Mouse (Mus musculus): ENCODE measurements around the gene Gm28551. TPM values are rescaled to one million over a fixed set of nuclear protein-coding genes. Genes with fewer than 3 reads are reported as not detected.

Gene Gm28551
- total RNA-seq, 2 experiments from 2014 or later = 0.21 TPM; not detected in 1

DNA sequence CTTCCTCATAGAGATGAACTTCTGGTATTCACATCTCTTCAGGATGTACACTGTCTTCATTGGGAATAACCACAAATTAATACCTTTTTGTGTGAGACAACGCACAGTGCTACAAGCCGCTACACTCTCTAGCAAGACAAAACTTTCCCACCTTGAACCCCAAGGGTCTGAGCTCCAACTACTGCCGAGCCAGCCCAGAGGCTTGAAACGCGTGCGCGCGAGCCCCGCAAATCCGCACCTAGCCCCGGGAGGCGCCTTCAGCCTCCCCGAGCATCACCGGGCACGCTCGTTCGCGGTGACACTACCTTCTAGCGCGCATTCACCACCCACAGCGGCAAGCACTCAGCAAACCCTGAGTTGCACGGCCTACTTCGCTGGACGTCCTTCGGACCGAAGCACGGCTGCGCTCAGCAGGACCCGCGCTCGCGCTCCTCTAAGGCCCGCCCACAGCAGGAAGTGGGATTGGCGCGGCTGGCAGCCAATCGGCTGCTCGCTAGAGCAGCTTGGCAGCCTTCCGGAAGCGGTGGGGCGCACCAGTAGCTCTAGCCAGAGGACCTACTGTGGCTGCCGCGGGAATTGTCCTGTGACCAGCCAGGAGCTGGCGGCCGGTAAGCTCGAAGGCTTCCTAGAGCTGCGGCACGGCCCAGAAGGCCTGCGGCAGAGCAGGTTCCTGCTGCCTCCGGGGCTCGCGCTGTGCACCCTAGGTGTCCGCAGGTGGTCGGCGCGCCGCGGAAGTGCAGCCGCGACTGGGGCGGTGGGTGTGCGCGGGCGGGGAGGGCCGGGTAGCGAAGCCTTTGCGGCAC lies 55.7 kb downstream of the Gm28551 start, which contains the start of the genes Pms1, Ormdl1 and Gm28778:
Pms1 (minus strand) TSS at position 438 of the 803 bp plus-strand sequence.
Ormdl1 (plus strand) TSS at position 515 of the 803 bp plus-strand sequence.
Gm28778 (plus strand) TSS at position 531 of the 803 bp plus-strand sequence.
- peak; percentile 92 for DNase-seq (ENCODE audit: low spot score)
- intact Hi-C loops (cut with DNase I) = loop anchor here (2.0 kb wide), 1 partner anchor 16 kb away; the partner anchor contains the start of gene Osgepl1

DNA sequence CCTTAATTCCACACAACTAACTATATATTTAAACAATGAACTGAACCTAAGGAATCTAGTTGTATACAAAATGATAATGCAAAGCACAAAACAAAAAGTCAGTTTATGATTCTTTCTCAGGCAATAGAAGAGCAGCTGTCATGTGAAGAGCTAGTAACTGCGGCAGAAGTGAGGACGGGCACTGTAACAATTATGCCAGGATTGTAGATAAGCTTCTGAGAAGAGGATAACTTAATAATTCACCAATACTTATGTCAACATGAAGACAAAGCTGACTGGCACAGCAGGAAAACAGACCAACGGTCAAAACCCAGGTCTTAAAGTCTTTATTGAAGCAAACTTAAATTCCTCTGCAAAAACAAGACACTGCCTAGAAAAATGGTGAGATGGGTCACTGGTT lies 61.3 kb downstream of the Gm28551 start:
- intact Hi-C loops (cut with DNase I) = no loop called here
- no peak for DNase-seq (ENCODE audit: low spot score)

Other genes with a start within 250 kb of the Gm28551 start
- not detected for gene 1700019A02Rik, start 165.0 kb downstream of the Gm28551 start, total RNA-seq (2021)
- 10 to 100 TPM in 1 of 2 experiments, 1 to 10 TPM in 1; 9.6 to 13.2 TPM for gene Pms1, start 55.6 kb downstream of the Gm28551 start, total RNA-seq (2021)
- gene Ormdl1, start 55.6 kb downstream of the Gm28551 start, total RNA-seq (2021) = 1 to 10 TPM; 9.0 to 9.9 TPM
- 1 to 10 TPM; 1.3 to 2.8 TPM for gene Gm28778, start 55.6 kb downstream of the Gm28551 start, total RNA-seq (2021)
- 10 to 100 TPM; 52.5 to 56.0 TPM for gene Osgepl1, start 39.0 kb downstream of the Gm28551 start, total RNA-seq (2021)
- 1 to 10 TPM; 4.0 to 4.6 TPM for gene Asdurf, start within 50 bp of the Gm28551 start, total RNA-seq (2021)
- gene Asnsd1, start 85 bp upstream of the Gm28551 start, total RNA-seq (2021) = 10 to 100 TPM; 52.9 to 55.4 TPM